Mouse (Mus musculus): ENCODE measurements around the gene Ints3.

DNA sequence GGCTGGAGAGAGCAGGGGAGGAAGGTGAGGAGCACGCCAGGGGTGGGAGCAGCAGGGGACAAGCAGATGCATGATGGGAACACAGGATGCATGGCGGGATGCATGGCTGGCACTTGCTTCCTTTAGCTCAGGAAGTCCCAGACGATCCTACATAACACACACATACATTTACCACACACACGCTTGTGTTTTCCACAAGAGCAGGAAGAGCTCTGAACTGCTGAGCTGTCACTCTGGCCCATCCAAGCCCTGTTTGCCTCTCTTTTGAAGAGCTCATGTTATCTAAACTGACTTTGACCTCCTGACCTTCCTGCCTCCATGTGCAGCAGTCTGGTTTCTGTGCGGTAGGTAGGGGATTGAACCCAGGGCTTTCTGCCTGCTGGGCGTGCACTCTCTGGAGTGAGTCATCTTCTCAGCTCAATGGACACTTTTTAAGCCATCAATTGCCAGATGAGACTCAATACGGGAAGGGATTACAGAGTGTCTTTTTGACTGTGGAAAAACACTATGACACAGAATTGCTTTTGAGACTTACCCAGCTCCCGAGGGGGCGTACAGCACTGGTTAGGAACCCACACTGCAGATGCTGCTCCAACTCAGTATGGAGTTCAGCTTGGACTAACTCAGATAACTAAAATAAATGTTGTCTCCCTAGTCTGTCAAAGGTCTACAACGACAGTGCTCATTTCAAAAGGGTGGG, 18.1 kb upstream of the Ints3 start:
- TF ChIP-seq POLR2A (IDR thresholded peaks at IDR 0.05; ENCODE audit: low read depth, low read length) (no peak), CTCF (IDR thresholded peaks at IDR 0.05; ENCODE audit: extremely low read depth, insufficient read depth, insufficient read length, insufficient replicate concordance) (no peak)

Data from spleen, adult 2 months (tissue).